Mouse (Mus musculus) c-Kit-positive CD71-positive TER-119-positive erythroid progenitor cells, embryonic 14.5 days (primary cell): ENCODE data around the gene Wdr91.

ENCODE experiments used
- DNase-seq: peaks from one replicate; pipeline ENCODE4 v3.0.0-alpha.2; 2013; ENCODE audit warnings: low spot score

Gene Wdr91

GRCm38 (mm10) chr6:34910371-34911219 lies at the start of gene Wdr91:
Gene Wdr91, minus strand, starts transcription at chr6:34910876.
- peak; percentile 93 for DNase-seq

GRCm38 (mm10) chr6:34959131-34959530 lies 48.5 kb upstream of the Wdr91 start:
- no peak for DNase-seq

- DNase-seq: no peak
Measured at GRCm38 (mm10) chr6:34955862-34956241, 45.2 kb upstream of the Wdr91 start.

GRCm38 (mm10) chr6:34954926-34955861 lies 44.5 kb upstream of the Wdr91 start:
- DNase-seq: peak; percentile 45

GRCm38 (mm10) chr6:34951956-34952667 lies 41.4 kb upstream of the Wdr91 start:
- DNase-seq: no peak

GRCm38 (mm10) chr6:34951518-34951917 lies 40.8 kb upstream of the Wdr91 start:
- no peak for DNase-seq

GRCm38 (mm10) chr6:34948461-34948860 lies 37.8 kb upstream of the Wdr91 start:
- DNase-seq: no peak

- no peak for DNase-seq
Measured at GRCm38 (mm10) chr6:34946486-34947079, 35.9 kb upstream of the Wdr91 start.

- no peak for DNase-seq
Measured at GRCm38 (mm10) chr6:34943499-34943898, 32.8 kb upstream of the Wdr91 start.

GRCm38 (mm10) chr6:34942446-34942845 lies 31.8 kb upstream of the Wdr91 start:
- no peak for DNase-seq

- no peak for DNase-seq
Measured at GRCm38 (mm10) chr6:34941496-34941895, 30.8 kb upstream of the Wdr91 start.

GRCm38 (mm10) chr6:34939451-34939850 lies 28.8 kb upstream of the Wdr91 start:
- DNase-seq: no peak

- DNase-seq: no peak
Measured at GRCm38 (mm10) chr6:34938929-34939325, 28.3 kb upstream of the Wdr91 start.

- no peak for DNase-seq
Measured at GRCm38 (mm10) chr6:34938280-34938928, 27.7 kb upstream of the Wdr91 start.

GRCm38 (mm10) chr6:34936743-34937142 lies 26.1 kb upstream of the Wdr91 start:
- DNase-seq: no peak

- no peak for DNase-seq
Measured at GRCm38 (mm10) chr6:34932633-34933032, 22.0 kb upstream of the Wdr91 start.

GRCm38 (mm10) chr6:34927594-34927993 lies 16.9 kb upstream of the Wdr91 start:
- no peak for DNase-seq

- peak; percentile 60 for DNase-seq
Measured at GRCm38 (mm10) chr6:34927156-34927555, 16.5 kb upstream of the Wdr91 start.

- peak; percentile 59 for DNase-seq
Measured at GRCm38 (mm10) chr6:34921941-34922340, 11.3 kb upstream of the Wdr91 start.

- DNase-seq: no peak
Measured at GRCm38 (mm10) chr6:34920631-34921030, 10.0 kb upstream of the Wdr91 start.

- no peak for DNase-seq
Measured at GRCm38 (mm10) chr6:34919956-34920355, 9.3 kb upstream of the Wdr91 start, which contains the start of gene Stra8. Gene Stra8, plus strand, starts transcription at chr6:34920163.
